Mouse (Mus musculus): ENCODE data around the gene Ilf2. TPM values are rescaled to one million over a fixed set of nuclear protein-coding genes. Genes with fewer than 3 reads are reported as not detected.

Gene Ilf2
- polyA plus RNA-seq (2012): 1.1 and 1.6 TPM in 2 replicates

GRCm38 (mm10) chr3:90475831-90476611 lies at the start of gene Ilf2:
Gene Ilf2 (plus strand): TSS chr3:90476126.
- Histone ChIP-seq H3K36me3 (ENCODE audit: control insufficient read depth) (peaks cover 33% of the 10 kb centered on the region), H3K4me1 (ENCODE audit: control insufficient read depth) (peaks cover 17% of the 10 kb centered on the region), H3K27me3 (ENCODE audit: control insufficient read depth) (no peaks in the 10 kb centered on the region), H3K4me3 (replicated peaks) (peak within 1 kb of the TSS; percentile 97), H3K9me3 (ENCODE audit: control insufficient read depth, low read length) (no peaks in the 10 kb centered on the region)
- no peak for TF ChIP-seq GATA1 (IDR thresholded peaks at IDR 0.05; ENCODE audit: low read length)
- TF ChIP-seq TAL1 (IDR thresholded peaks at IDR 0.05; ENCODE audit: low read length): no peak

DNA sequence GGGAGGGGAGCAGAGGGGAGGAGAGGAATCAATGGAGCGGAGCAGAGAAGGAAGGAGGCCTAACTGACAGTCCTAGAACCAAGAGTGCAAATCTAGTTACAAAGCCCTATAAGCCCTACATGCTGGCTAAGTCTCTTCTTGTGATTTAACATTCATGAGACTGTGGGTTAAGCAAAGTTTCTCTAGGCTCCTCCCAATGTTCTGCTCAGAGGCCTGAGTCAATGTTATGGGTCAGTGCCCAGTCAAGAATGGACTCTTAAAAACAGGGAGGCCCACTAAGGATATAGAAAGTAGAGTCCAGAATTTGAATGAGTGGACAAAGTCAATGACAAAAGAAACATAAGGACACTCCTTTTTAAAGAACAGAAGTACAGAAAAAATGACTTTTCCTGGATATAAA lies 48.4 kb upstream of the Ilf2 start:
- Histone ChIP-seq H3K9me3 (ENCODE audit: control insufficient read depth, low read length) (no peaks in the 10 kb centered on the region), H3K4me1 (ENCODE audit: control insufficient read depth) (peaks cover 62% of the 10 kb centered on the region), H3K36me3 (ENCODE audit: control insufficient read depth) (peaks cover 33% of the 10 kb centered on the region), H3K4me3 (replicated peaks) (no peak overlapping the region), H3K27me3 (ENCODE audit: control insufficient read depth) (no peaks in the 10 kb centered on the region)
- TF ChIP-seq TAL1 (IDR thresholded peaks at IDR 0.05; ENCODE audit: low read length): no peak

DNA sequence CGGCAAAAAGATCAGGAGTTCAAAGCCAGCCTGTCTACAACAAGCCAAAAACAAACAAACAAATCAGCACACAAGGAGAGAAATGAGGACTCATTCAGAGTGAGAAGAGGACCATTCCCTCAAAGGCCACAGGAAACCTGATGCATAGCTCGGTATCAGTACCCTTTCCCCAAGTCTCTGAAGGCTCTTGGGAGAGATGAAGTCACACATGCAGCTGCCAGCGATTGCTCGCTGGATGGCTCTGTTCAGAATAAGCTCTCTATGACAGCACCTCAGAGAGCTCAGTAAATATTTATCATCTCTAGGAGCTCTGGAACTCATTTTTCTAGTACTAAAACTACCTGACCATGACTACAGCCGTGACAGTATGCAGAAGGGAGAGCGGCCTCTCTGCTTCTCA lies 47.7 kb upstream of the Ilf2 start:
- TF ChIP-seq TAL1 (IDR thresholded peaks at IDR 0.05; ENCODE audit: low read length) (no peak), GATA1 (IDR thresholded peaks at IDR 0.05; ENCODE audit: low read length) (no peak)
- Histone ChIP-seq H3K27me3 (ENCODE audit: control insufficient read depth) (no peaks in the 10 kb centered on the region), H3K36me3 (ENCODE audit: control insufficient read depth) (peaks cover 27% of the 10 kb centered on the region), H3K4me1 (ENCODE audit: control insufficient read depth) (peaks cover 67% of the 10 kb centered on the region), H3K9me3 (ENCODE audit: control insufficient read depth, low read length) (no peaks in the 10 kb centered on the region), H3K4me3 (replicated peaks) (no peak overlapping the region)

DNA sequence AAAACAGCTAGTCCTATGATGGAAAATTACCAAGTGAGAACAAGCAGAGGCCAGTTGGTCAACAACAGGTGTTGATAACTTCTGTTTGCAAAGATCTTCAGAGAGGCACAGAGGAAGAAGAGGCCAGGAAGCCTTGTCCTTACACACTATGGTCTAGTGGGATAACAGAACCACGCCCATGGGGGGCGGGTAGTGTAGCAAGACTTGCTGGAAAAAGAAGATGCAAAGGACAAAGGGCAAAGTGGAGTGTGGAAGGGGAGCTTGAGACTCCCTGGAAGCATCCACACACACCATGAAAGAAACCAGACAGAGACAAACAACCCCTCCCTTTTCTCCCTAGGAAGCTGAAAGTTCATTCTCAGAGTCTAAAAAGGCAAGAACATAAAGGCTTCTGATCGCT lies 46.4 kb upstream of the Ilf2 start:
- Histone ChIP-seq H3K36me3 (ENCODE audit: control insufficient read depth) (peaks cover 16% of the 10 kb centered on the region), H3K27me3 (ENCODE audit: control insufficient read depth) (no peaks in the 10 kb centered on the region), H3K9me3 (ENCODE audit: control insufficient read depth, low read length) (no peaks in the 10 kb centered on the region), H3K4me1 (ENCODE audit: control insufficient read depth) (peaks cover 71% of the 10 kb centered on the region), H3K4me3 (replicated peaks) (no peak overlapping the region)
- TF ChIP-seq GATA1 (IDR thresholded peaks at IDR 0.05; ENCODE audit: low read length): no peak
- no peak for TF ChIP-seq TAL1 (IDR thresholded peaks at IDR 0.05; ENCODE audit: low read length)

DNA sequence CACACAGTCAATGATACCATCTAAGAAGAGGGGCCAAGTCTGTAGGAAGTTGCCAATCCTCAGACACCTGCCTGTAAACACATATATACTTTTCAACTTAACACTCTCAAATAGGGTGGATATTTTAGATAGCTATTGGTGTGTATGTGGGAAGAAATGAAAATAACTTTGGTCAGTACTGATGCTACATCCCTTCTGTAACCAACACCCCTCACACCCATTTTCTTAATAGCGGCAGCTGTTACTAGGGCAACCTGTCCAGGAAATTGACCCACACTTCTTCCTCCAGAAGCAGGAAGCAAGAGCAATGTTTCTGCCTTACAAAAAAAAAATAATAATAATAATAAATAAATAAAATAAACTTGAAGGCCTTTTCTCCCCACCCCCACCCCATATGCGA lies 43.6 kb upstream of the Ilf2 start:
- Histone ChIP-seq H3K36me3 (ENCODE audit: control insufficient read depth) (peaks cover 12% of the 10 kb centered on the region), H3K27me3 (ENCODE audit: control insufficient read depth) (no peaks in the 10 kb centered on the region), H3K4me1 (ENCODE audit: control insufficient read depth) (peaks cover 63% of the 10 kb centered on the region), H3K9me3 (ENCODE audit: control insufficient read depth, low read length) (no peaks in the 10 kb centered on the region), H3K4me3 (replicated peaks) (peak overlapping the region; percentile 75)
- no peak for TF ChIP-seq GATA1 (IDR thresholded peaks at IDR 0.05; ENCODE audit: low read length)
- no peak for TF ChIP-seq TAL1 (IDR thresholded peaks at IDR 0.05; ENCODE audit: low read length)

- peaks cover 60% of the 10 kb centered on the region for H3K4me1 ChIP-seq (ENCODE audit: control insufficient read depth)
- no peaks in the 10 kb centered on the region for H3K27me3 ChIP-seq (ENCODE audit: control insufficient read depth)
- TF ChIP-seq GATA1 (IDR thresholded peaks at IDR 0.05; ENCODE audit: low read length): no peak
- TF ChIP-seq TAL1 (IDR thresholded peaks at IDR 0.05; ENCODE audit: low read length): no peak
- H3K36me3 ChIP-seq (ENCODE audit: control insufficient read depth): peaks cover 12% of the 10 kb centered on the region
- H3K9me3 ChIP-seq (ENCODE audit: control insufficient read depth, low read length): no peaks in the 10 kb centered on the region
- peak overlapping the region; percentile 75 for H3K4me3 ChIP-seq (replicated peaks)
Observed at GRCm38 (mm10) chr3:90432811-90433219, 43.1 kb upstream of the Ilf2 start.

DNA sequence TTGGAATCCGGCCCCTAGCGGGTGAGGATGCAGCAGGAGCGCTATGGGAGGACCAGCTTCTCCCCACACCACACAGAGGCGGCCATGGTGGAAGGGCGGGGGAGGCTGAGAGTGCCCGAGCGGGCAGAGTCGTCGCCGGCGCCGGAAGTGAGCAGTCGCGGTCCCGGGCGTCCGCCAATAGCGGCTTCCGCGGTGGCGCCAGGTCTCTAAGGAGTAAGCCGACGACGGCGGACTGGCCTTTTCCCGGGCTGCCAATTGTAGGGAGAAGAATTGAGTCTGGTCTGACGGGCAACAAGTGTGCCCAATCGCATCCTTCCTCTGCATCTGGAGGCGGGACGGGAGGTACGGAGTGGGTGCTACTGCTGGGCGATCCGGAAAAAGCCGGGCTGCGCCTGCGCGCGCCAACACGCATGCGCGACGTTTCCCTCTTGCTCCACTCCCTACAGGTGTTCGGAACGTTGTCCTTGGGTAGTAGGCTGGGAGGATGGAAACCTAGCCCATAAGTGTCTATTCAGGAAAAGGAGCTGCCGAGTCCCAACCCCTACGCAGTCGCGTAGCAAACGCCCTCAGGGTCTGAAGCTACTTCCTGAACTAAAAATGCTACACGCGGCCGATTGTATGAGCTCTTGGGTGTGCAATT lies 42.4 kb upstream of the Ilf2 start, which contains the start of gene Ints3:
Gene Ints3, minus strand, starts transcription at position 242 of the 640 bp plus-strand sequence.
- peaks cover 53% of the 10 kb centered on the region for H3K4me1 ChIP-seq (ENCODE audit: control insufficient read depth)
- no peaks in the 10 kb centered on the region for H3K9me3 ChIP-seq (ENCODE audit: control insufficient read depth, low read length)
- no peak for TF ChIP-seq TAL1 (IDR thresholded peaks at IDR 0.05; ENCODE audit: low read length)
- no peak for TF ChIP-seq GATA1 (IDR thresholded peaks at IDR 0.05; ENCODE audit: low read length)
- no peaks in the 10 kb centered on the region for H3K27me3 ChIP-seq (ENCODE audit: control insufficient read depth)
- peaks cover 8% of the 10 kb centered on the region for H3K36me3 ChIP-seq (ENCODE audit: control insufficient read depth)
- peak within 1 kb of the TSS; percentile 75 for H3K4me3 ChIP-seq (replicated peaks)

- Histone ChIP-seq H3K4me3 (replicated peaks) (peak overlapping the region; percentile 75), H3K27me3 (ENCODE audit: control insufficient read depth) (no peaks in the 10 kb centered on the region), H3K36me3 (ENCODE audit: control insufficient read depth) (peaks cover 3% of the 10 kb centered on the region), H3K9me3 (ENCODE audit: control insufficient read depth, low read length) (no peaks in the 10 kb centered on the region), H3K4me1 (ENCODE audit: control insufficient read depth) (peaks cover 46% of the 10 kb centered on the region)
- no peak for TF ChIP-seq TAL1 (IDR thresholded peaks at IDR 0.05; ENCODE audit: low read length)
- no peak for TF ChIP-seq GATA1 (IDR thresholded peaks at IDR 0.05; ENCODE audit: low read length)
Observed at GRCm38 (mm10) chr3:90434073-90434730, 41.7 kb upstream of the Ilf2 start.

GRCm38 (mm10) chr3:90437131-90437530 lies 38.8 kb upstream of the Ilf2 start:
- no peaks in the 10 kb centered on the region for H3K27me3 ChIP-seq (ENCODE audit: control insufficient read depth)
- no peaks in the 10 kb centered on the region for H3K9me3 ChIP-seq (ENCODE audit: control insufficient read depth, low read length)
- TF ChIP-seq TAL1 (IDR thresholded peaks at IDR 0.05; ENCODE audit: low read length) (no peak), GATA1 (IDR thresholded peaks at IDR 0.05; ENCODE audit: low read length) (no peak)
- no peak overlapping the region for H3K4me3 ChIP-seq (replicated peaks)
- H3K4me1 ChIP-seq (ENCODE audit: control insufficient read depth): peaks cover 19% of the 10 kb centered on the region
- no peaks in the 10 kb centered on the region for H3K36me3 ChIP-seq (ENCODE audit: control insufficient read depth)
